Mouse (Mus musculus): ENCODE data around the gene Casr.
A peak's percentile ranks its signal among the peaks of the same experiment; 100 is the strongest.

Gene Casr

DNA sequence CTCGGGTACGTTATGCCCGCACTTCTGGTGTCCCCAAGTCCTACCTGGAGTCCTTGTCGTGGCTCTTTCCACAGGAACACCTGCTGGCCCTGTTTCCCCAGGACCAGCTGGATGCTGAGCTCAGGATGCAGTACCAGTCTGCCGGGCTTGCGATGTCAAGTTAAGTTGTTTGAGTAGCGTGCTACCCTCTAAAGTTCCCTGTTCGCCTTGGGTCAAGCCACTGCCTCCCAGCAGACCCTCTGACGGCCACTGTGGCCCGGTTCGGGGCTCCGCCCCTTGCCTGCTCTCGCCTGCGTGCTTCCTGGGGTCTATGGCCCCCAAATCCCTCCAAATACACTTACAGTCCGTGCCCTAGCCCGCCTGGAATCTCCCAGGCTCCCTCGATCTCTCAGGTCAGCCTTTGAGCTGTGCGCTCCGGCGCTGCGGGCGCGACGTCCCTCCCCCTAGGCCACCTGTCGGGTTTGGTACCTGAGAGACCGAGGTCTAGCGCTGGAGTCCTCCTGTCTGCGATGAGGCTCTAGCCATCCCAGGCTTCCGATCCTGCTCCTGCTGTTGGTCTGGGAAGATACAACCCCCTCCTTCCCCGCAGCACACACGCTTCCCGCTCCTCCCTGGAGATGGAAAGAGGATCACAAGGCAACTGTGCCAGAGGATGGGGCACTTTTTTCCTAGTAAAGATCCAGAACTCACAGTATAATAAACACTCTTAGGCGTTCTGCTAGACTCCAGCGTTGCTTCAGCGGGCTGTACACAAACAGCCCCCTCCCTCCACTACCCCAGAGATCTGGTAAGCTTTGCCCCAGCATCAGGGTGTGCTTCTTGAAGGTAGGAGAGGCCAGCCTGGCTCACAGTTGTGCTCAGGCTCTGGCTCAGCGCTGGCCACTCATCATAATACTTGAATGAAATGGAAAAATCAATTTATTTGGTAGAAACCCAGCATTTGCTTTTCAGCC, at the start of gene Casr:
Casr (minus strand) TSS at position 756 of the 953 bp plus-strand sequence.
- no peak for DNase-seq (ENCODE audit: extremely low read depth, insufficient read length, low spot score)

DNA sequence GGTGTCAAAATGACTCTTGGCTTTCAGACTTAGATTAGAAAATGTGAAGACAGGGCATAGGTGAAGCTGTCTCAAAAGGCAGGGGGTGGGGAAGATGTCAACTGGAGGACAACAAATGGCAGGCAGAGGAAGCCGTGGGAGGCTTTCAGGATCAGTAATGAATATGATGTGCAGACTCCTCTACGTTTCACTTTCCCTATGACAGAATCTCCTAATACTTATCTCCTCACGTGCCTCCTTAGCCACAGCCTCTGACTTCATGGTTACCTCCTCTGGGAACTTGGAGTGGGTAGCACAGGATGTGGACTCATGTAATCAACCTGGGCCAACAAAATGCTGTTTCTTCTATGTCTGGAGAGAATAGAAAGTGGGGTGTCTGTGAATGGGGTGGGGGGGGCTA, 40.7 kb upstream of the Casr start:
- no peak for DNase-seq (ENCODE audit: extremely low read depth, insufficient read length, low spot score)

DNA sequence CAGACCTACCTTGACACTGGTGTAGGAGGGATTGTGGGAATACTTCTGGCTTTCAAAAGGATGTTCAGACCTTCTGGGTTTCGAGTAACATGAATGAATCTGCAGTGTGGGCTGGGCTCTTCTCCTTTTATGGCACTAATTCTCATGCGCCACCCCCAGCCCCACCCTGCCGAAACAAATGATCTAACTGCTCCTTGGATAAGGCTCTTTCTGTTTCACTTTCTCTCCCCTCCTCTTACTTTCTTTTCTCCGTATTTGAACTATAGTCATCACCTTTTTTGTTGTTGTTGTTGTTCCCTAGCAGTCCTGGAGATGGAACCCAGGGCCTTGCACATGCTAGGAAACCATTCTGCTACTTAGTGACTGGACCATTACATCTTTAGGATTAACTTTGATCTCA, 36.3 kb upstream of the Casr start:
- DNase-seq (ENCODE audit: extremely low read depth, insufficient read length, low spot score): no peak

DNA sequence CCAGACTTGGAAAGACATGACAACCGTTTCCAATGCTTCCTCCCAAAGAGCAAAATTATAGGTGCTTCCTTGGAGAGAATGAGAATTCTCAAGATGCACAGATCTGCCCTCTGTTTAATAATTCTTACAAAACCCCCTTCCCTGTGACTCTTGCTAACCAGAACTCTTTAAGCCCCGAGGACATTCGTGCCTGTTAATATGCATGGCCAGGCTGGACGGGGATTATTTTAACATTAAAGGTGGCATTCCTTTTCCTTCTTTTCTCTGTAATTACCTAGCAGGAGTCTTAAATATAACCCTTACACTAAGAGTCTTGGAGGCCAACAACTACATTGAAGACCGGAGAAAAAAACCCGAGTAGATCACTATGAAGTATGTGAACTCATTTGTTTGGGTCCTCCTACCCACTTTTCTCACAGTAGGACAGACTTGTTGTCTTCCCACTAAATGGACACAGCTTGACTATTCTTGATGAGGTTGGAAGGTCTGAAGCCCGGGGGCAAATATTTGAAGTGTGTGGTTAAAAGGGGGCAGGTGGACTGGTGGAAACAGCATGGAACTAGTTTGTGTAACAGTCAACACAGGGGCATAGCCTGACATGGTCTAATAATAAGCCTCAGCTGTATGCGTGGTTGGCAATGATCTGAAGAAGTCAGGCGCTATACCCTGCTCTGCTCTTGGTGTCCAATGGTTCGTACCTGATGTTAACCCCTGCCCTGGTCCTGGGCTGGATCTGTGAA, 34.9 kb upstream of the Casr start:
- no peak for DNase-seq (ENCODE audit: extremely low read depth, insufficient read length, low spot score)

DNA sequence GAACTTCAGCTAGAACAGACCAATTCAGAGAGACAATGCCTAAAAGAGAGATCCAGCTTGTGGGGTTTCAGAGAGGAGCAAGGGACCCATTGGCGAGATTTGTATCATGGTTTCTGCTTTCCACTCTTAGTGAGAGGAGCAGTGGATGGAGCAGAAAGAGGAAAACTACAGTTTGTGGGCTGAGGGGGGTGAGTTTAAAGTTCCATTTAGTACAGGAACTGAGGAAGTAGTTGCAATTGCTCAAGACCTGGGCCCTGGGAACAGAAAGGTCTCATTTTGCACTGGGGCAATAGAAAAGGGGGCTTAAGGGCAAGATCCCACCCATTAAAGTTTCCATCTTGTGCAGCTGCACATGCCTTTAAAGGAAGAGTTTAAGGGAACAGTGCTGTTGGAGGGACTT, 28.0 kb upstream of the Casr start:
- DNase-seq (ENCODE audit: extremely low read depth, insufficient read length, low spot score): no peak

DNA sequence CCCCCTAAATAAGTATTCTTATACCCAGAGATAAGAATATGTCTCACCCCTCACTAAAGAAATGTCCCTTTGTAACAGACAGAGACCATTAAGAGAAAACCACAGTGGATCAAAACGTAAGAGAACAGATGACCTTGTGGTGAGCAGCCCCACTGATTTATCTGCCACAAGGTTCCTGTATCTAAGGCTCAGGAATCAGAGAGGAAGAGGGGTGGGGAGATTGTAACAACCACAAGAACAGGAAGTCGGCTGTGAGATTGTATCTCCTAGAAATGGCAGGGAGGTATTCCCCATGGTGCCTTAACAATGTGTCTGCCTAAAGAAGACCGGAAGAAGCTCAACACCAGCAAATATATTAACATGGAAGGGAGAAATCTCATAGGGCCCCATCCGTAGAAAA, 26.0 kb upstream of the Casr start:
- DNase-seq (ENCODE audit: extremely low read depth, insufficient read length, low spot score): no peak

DNA sequence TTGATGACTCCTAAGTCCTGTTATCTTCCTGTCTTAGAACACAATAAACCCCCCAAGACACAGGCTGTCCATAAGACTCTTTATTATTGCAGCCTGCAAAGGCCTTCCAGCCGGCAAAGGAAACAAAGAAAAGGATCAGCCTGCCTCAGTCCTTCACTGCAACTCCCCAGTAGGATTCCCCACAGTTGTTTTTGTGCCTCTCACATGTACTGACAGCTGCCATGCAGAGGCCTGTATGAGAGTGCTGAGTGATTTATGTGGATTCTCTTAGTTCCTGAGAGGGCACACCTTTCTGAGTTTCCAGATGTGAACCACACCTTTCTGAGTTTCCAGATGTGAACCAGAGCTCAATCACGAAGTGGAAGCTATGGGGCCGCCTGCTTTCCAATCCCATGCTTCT, 20.1 kb upstream of the Casr start:
- no peak for DNase-seq (ENCODE audit: extremely low read depth, insufficient read length, low spot score)

DNA sequence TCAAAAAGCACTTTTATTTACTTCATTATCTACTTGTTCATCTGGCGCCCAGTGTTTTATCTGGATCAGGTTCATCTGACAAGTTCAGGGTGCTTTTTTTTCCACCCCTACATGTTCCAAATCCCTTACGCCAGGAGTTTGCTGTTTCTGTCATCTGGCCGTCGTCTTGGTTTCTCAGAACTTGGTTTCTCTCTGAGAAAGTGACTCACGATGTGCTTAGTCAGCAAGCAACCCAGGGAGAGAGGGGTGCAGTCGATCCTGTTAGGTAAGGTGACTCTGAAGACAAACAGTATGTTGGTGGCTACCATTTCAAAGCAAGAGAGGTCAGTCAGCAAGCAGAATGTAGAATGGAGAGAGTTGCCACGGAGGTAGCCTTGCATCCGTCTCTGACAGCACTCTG, 10.0 kb upstream of the Casr start:
- DNase-seq (ENCODE audit: extremely low read depth, insufficient read length, low spot score): peak; percentile 10

DNA sequence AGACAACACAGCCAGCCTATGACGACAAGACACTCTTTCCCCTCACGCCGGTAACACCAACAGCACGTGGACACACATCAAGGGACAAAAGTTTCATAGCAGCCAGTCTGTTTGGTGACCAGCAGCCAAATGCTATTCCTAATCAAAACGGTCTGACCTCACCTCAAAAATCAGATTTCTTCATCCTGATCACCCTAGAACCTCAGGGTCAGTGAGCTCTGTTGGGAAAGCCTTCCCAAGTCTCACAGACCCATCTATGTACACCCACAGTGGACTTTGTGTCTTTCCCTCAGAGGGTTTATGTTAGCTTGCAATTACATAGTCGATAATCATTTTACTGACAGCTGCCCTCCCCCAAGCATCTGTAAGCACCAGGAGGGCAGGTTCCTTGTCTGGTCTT, 2.4 kb downstream of the Casr start:
- DNase-seq (ENCODE audit: extremely low read depth, insufficient read length, low spot score): no peak

DNA sequence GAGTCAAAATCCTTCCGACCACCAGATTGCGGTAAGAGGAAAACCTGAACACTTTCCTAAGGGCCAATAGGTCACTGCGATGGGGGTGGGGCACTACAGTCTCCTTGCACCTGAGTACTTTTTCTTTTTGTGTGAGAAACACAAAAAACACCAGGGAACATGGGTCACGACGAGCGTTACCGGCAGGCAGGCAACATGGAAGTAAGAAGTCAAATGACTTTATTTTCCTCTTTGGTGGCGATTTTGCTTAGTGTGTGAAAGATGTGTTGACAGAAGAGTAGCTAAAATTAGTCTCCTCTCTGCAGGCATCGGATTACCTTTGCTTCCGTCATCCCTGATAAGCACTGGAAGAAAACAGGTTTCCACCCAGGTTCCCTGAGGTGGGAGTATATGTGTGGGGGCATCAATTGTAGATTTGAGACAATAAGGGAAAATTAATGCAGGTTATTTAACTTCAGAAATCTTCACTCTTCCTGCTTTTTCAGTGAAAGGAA, 6.2 kb downstream of the Casr start:
- DNase-seq (ENCODE audit: extremely low read depth, insufficient read length, low spot score): no peak

DNA sequence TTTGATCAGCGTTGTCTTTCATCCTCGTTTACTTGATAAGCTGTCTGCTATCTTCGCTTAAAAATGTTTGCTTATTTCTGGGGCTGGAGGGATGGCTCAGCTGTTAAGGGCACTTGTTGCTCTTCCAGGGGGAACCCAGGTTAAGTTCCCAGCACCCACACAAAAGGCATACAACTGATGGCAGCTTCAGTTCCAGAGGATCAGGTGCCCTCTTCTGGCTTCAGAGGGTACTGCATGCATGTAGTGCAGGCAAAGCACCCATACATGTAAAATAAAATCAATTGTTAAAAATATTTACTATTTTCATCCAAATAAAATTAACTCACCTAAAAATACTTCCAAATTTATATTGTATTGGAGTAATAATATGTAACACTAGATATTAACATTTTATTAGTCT, 8.3 kb downstream of the Casr start:
- no peak for DNase-seq (ENCODE audit: extremely low read depth, insufficient read length, low spot score)

DNA sequence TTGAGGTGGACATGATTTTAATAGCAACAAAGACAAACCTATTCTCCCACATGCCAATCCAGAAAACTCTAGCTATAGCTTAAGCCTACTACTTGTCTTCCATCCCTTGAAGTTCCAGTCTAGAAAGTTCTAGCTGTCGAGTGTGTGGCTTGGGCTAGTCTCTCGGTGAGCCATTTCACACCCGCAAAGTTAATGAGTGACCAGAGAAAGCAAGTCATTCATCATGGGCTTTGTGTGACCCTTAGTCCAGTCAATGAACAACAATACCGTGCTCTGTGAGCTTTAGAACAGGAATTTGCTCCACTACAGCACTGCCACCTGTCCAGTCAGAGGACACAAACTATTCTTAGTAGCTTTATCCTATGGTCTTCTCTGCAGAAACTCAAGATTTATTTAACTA, 16.6 kb downstream of the Casr start:
- DNase-seq (ENCODE audit: extremely low read depth, insufficient read length, low spot score): no peak

DNA sequence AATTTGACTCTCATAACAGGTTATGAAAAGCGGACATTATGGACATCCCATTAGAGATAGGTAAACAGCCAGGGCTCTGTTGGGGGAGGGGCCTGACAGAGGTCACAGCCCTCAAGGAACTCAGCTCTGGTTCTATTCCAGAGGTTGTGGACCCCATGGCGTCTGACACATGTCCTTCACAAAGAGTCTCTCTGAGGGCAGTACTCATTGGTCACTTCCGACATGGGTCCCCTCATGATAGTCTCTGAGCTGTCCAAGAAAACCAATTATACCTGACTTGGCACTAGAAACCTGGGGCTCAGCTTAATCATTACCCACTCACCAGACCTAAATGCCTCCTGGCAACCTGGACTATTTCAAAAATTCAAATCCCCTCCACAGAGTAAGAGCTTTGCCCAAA, 18.9 kb downstream of the Casr start:
- DNase-seq (ENCODE audit: extremely low read depth, insufficient read length, low spot score): no peak

DNA sequence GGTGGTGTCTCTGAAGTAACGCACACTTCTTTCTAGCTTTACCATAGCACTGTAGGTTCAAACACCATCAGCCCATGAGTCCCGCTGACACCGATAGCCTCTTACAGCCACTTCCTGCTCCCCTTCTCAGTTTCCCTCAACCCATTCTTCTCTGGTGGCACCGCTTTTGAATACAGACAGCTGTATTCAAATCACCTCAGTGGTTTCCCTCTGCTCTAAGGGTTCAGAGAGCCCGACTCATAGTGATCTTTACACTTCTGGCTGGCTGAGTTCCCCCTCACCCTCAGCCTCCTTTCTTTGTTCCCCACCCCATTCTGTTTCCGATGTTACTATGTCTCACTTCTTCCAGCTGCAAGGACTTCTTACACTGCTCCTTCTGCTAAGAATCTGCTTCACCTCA, 21.1 kb downstream of the Casr start:
- no peak for DNase-seq (ENCODE audit: extremely low read depth, insufficient read length, low spot score)

DNA sequence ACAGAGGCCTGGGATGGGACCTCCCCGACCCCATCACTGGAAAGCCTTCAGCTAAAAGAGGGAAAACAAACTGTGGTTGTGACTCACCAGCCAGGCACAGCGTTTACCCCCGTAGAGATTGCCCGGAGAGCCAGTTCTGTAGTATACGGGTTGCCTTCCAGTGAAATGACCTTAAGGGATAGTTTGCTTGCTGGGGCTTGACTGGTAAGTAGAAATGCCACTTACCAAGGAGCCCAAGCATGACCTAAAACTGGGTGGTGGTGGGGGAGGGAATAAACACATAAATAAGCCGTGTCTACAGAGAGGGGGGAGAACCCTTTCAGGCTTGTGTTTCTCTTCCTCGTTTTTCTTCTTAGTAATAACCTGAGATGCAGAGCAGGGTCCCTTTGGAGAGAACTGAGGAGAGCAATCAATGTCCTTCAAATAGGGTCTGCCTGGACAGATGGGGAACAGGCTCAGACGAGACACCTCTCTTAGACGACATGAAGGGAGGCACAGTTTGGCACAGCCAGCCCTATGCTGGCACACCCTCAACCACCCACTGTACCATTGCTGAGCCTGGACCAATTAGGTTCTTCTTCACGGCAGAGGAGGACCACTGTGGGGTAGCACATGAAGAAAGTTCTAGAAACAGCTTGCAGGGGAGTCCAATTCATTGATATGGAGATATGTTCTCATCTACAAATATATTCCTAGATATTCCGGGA, 28.8 kb downstream of the Casr start:
- no peak for DNase-seq (ENCODE audit: extremely low read depth, insufficient read length, low spot score)

DNA sequence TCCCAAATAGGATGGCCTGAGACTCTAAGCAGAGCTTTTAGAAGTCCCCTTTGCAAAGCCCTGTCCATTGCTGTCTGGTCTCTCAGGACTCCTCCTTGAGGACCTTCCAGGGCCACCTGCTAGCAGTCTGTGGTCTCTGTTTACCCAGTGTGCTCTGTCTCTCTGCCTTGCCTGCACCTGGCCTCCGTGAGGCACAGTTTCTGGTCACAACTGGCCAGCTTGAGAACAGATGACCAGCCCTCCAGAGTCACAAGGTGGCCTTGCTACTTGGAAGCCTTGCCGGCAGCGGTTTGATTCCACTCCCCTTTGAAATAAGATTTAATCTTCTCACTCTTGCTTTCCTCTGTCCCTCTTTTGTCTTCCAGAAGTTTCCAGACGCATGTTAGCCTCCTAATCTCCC, 29.9 kb downstream of the Casr start:
- no peak for DNase-seq (ENCODE audit: extremely low read depth, insufficient read length, low spot score)

DNA sequence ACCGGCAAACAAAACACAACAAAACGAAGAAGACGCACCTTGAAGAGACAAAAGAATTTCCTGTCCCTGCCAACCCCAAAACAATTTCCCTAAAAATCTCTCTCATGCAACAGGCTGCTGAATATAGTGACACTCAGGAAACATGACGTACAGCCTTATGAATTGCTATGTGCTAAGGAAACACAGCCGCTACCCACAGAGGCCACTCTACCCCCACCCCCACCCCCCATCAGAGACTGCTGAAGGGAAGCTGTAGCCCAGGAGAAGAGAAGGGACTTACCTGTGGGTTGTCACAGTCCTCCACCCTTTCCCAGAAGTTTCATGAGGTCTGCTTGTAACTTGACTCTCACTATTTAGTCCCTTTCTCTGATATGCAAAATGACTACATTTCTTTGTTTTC, 30.3 kb downstream of the Casr start:
- DNase-seq (ENCODE audit: extremely low read depth, insufficient read length, low spot score): no peak

DNA sequence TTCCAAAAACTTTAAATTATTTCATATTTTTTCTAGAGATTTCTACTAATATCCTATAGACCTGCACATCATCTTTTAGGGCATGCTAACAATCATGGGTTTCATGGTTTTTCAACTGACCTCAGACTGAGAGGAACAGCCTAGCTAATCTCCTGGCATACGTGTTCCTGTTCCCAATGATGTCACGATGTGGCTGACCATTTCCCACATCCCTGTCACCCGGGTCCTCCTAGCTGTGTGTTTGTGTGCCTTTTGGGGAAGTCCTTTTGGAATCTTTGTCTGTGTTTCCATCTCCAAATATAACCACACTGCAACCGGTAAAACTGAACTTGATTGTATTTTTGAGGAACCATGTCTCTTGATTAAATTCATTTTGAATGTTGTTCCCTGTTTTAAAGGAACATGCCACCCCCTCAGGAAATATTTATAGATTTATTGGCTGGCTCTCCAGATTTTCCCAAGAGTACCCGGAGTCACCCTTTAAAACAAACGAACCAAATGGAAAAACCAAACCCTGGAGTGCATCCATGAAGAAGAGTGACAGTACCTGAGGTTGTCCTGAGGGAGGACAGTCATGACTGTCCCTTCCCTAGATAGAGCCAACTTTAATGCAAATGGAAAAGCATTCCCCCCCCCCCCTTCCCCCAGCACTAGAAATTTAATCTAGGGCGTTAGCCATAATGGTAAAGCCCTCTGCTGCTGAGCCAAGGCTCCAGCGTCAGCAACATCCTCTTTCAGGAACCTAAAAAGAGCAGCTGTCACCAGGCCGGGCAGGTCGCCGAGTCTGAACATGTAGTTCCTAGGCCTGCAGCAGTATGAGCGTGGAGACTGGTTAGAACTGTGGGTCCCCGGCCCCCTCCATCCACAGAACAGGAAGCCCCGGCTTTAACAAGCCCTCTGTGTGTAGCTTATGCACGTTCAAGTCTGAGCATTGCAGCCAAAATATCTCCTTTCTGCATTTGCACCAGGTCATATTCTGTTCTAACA, 31.1 kb downstream of the Casr start:
- DNase-seq (ENCODE audit: extremely low read depth, insufficient read length, low spot score): no peak

DNA sequence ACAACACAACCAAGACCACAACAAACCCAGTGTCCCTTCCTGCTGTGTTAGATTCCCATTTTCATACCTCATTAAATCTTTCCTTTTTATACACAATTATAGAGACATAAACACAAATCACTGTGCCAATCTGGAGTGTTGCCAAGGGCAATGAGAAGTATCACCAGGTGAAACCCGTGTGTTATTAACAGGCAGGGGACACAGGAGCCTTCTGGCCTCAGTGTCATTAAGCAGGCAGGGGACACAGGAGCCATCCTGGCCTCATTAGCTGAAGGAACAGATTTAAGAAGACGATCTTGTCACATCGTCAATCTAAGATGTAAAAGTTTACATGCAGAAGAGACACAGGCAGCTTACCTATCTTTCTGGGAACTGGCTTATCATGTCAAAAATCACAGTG, 33.1 kb downstream of the Casr start:
- DNase-seq (ENCODE audit: extremely low read depth, insufficient read length, low spot score): no peak
